Mouse (Mus musculus) MEL (cell line): Measurements from ENCODE around the gene E330009J07Rik. TPM values are rescaled to one million over a fixed set of nuclear protein-coding genes. Genes with fewer than 3 reads are reported as not detected.

Experiments used
- DNase-seq: peaks from one replicate; pipeline ENCODE4 v3.0.0; 2011; ENCODE audit warnings: low read depth, low spot score
- H3K27ac ChIP-seq: 2 replicates; pipeline ENCODE4 v1.5.1; 2012; ENCODE audit warnings: low read depth, mild to moderate bottlenecking, control low read depth, low read length, moderate library complexity; ENCODE audit not compliant: control insufficient read depth
- H3K27me3 ChIP-seq, 2 experiments: fragments of 150-350 bp in 1 of 2; sonication (generic) in 1 of 2; 2 replicates each; pipeline ENCODE4 v1.6.1; 2012; ENCODE audit warnings: low read length in 2 of 2, mild to moderate bottlenecking in 2 of 2, improper control_type of control experiment in 1 of 2, moderate library complexity in 1 of 2; ENCODE audit not compliant: insufficient read depth in 2 of 2, control insufficient read depth in 1 of 2
- H3K36me3 ChIP-seq, 2 experiments: 2 replicates each; pipeline ENCODE4 v1.6.1; 2012 to 2014; ENCODE audit warnings: low read length in 2 of 2, improper control_type of control experiment in 1 of 2, inconsistent platforms in 1 of 2, mild to moderate bottlenecking in 1 of 2; ENCODE audit not compliant: insufficient read depth in 2 of 2, control insufficient read depth in 1 of 2
- H3K4me1 ChIP-seq, 2 experiments: fragments of 150-350 bp in 1 of 2; sonication (generic) in 1 of 2; 2 replicates each; pipeline ENCODE4 v1.6.1; 2012; ENCODE audit warnings: low read length in 2 of 2, improper control_type of control experiment in 1 of 2, mild to moderate bottlenecking in 1 of 2; ENCODE audit not compliant: insufficient read depth in 2 of 2, control insufficient read depth in 1 of 2
- H3K4me3 ChIP-seq, 2 experiments: fragments of 150-350 bp in 1 of 2; sonication (generic) in 1 of 2; 2 replicates each; pipeline ENCODE4 v1.5.1; 2012; ENCODE audit warnings: low read depth in 2 of 2, low read length in 2 of 2, mild to moderate bottlenecking in 2 of 2, moderate library complexity in 2 of 2, control low read depth in 1 of 2, improper control_type of control experiment in 1 of 2; ENCODE audit not compliant: control insufficient read depth in 1 of 2, insufficient read depth in 1 of 2
- H3K79me2 ChIP-seq: 2 replicates; pipeline ENCODE4 v1.6.1; 2012; ENCODE audit warnings: mild to moderate bottlenecking, low read length, moderate library complexity; ENCODE audit not compliant: control insufficient read depth, poor library complexity, insufficient read depth
- H3K9ac ChIP-seq: 2 replicates; pipeline ENCODE4 v1.6.1; 2012; ENCODE audit warnings: low read depth, mild to moderate bottlenecking, control low read depth, low read length, moderate library complexity; ENCODE audit not compliant: control insufficient read depth, poor library complexity, severe bottlenecking
- H3K9me3 ChIP-seq: fragments of 150-350 bp; sonication (generic); replicated peaks from 2 replicates; pipeline ENCODE4 v1.6.1; 2012; ENCODE audit warnings: mild to moderate bottlenecking, low read length, improper control_type of control experiment, moderate library complexity; ENCODE audit not compliant: insufficient read depth
- CHD1 ChIP-seq: IDR thresholded peaks from 2 replicates; pipeline ENCODE4 v1.6.1; 2012; ENCODE audit warnings: low read depth, mild to moderate bottlenecking, inconsistent platforms, low read length, improper control_type of control experiment
- CHD2 ChIP-seq: IDR thresholded peaks from 2 replicates; pipeline ENCODE4 v1.6.1; 2011; ENCODE audit warnings: low read length, improper control_type of control experiment
- CTCF ChIP-seq, 3 experiments: IDR thresholded peaks in 2 of 3; conservative IDR thresholded peaks in 1 of 3; 2 replicates each; pipeline ENCODE4 v1.5.1; 2011 to 2012; ENCODE audit warnings: low read length in 3 of 3, low read depth in 2 of 3, mild to moderate bottlenecking in 2 of 3, improper control_type of control experiment in 1 of 3, inconsistent platforms in 1 of 3, mixed read lengths in 1 of 3, moderate library complexity in 1 of 3; ENCODE audit not compliant: control insufficient read depth in 1 of 3, insufficient read depth in 1 of 3, poor library complexity in 1 of 3, severe bottlenecking in 1 of 3
- GABPA ChIP-seq: IDR thresholded peaks from 2 replicates; pipeline ENCODE4 v1.6.1; 2012; ENCODE audit warnings: low read depth, mild to moderate bottlenecking, inconsistent platforms, low read length, improper control_type of control experiment, moderate library complexity
- GATA1 ChIP-seq: IDR thresholded peaks from 2 replicates; pipeline ENCODE4 v1.6.1; 2011; ENCODE audit warnings: low read depth, low read length, improper control_type of control experiment
- KAT2A ChIP-seq: conservative IDR thresholded peaks from 2 replicates; pipeline ENCODE4 v1.6.1; 2012; ENCODE audit warnings: low read depth, low read length, improper control_type of control experiment, inconsistent platforms
- MAX ChIP-seq: IDR thresholded peaks from 2 replicates; pipeline ENCODE4 v1.6.1; 2011; ENCODE audit warnings: low read length, improper control_type of control experiment
- MXI1 ChIP-seq: IDR thresholded peaks from 2 replicates; pipeline ENCODE4 v1.6.1; 2011; ENCODE audit warnings: mild to moderate bottlenecking, low read depth, low read length, improper control_type of control experiment
- RAD21 ChIP-seq: IDR thresholded peaks from 2 replicates; pipeline ENCODE4 v1.6.1; 2011; ENCODE audit warnings: mild to moderate bottlenecking, low read depth, low read length, improper control_type of control experiment
- RCOR1 ChIP-seq: IDR thresholded peaks from 2 replicates; pipeline ENCODE4 v1.6.1; 2012; ENCODE audit warnings: low read depth, mild to moderate bottlenecking, inconsistent platforms, low read length, improper control_type of control experiment
- SMC3 ChIP-seq: IDR thresholded peaks from 2 replicates; pipeline ENCODE4 v1.6.1; 2011; ENCODE audit warnings: low read depth, low read length, improper control_type of control experiment
- TAL1 ChIP-seq: IDR thresholded peaks from 2 replicates; pipeline ENCODE4 v1.6.1; 2012; ENCODE audit warnings: mild to moderate bottlenecking, inconsistent platforms, low read length, moderate library complexity, mixed read lengths
- TBP ChIP-seq: IDR thresholded peaks from 2 replicates; pipeline ENCODE4 v1.8.0; 2011; ENCODE audit warnings: low read depth, low read length, improper control_type of control experiment
- UBTF ChIP-seq: IDR thresholded peaks from 2 replicates; pipeline ENCODE4 v1.6.1; 2012; ENCODE audit warnings: low read depth, mild to moderate bottlenecking, inconsistent platforms, low read length, improper control_type of control experiment, moderate library complexity, borderline replicate concordance; ENCODE audit not compliant: insufficient read depth
- ZC3H11A ChIP-seq: IDR thresholded peaks from 2 replicates; pipeline ENCODE4 v1.6.1; 2012; ENCODE audit warnings: low read depth, mild to moderate bottlenecking, inconsistent platforms, low read length, improper control_type of control experiment
- polyA plus RNA-seq, 2 experiments: library from polyadenylated mRNA; stranded (reverse) in 1 of 2; unstranded in 1 of 2; fragments of >175 nt in 1 of 2; fragments of >200 nt in 1 of 2; gene quantifications; 2 replicates each; pipeline versions ENCODE4 v1.2.1 to v1.2.4; 2012; ENCODE audit warnings: low replicate concordance in 2 of 2, low read depth in 1 of 2; ENCODE audit not compliant: insufficient read length in 2 of 2, insufficient read depth in 1 of 2, missing spikeins in 1 of 2
- total RNA-seq: library from RNA; depleted of rRNA; stranded (reverse); fragments of 300-350 nt; gene quantifications from 2 replicates; pipeline ENCODE4 v1.2.3, GENCODE M21; 2012

Gene E330009J07Rik
- total and polyA plus RNA-seq, 3 experiments = 5.9 to 6.4 TPM; not detected in 1

GRCm38 (mm10) chr6:40479705-40480104 is 43.8 kb upstream of the E330009J07Rik start:
- DNase-seq = peak; percentile 63
- no peaks in the 10 kb centered on the region for H3K79me2 ChIP-seq
- TF ChIP-seq CTCF (IDR thresholded peaks at IDR 0.05 in 2 of 3, conservative IDR thresholded peaks at IDR 0.05 in 1 of 3; ENCODE audit: control insufficient read depth in 1 of 3, insufficient read depth in 1 of 3, low read depth in 2 of 3, low read length in 3 of 3, poor library complexity in 1 of 3, severe bottlenecking in 1 of 3) (peak in 1 of 3 experiments; percentile 51; a peak in 2 of 6 replicates), RAD21 (peak; percentile 38), CHD1 (no peak)
- TF ChIP-seq, all 39 proteins: peak for 2
- Histone ChIP-seq H3K27me3 (no peaks in the 10 kb centered on the region), H3K4me1 (no peaks in the 10 kb centered on the region), H3K27ac (no peak overlapping the region), H3K9ac (no peak overlapping the region), H3K4me3 (no peak overlapping the region), H3K36me3 (peaks cover 0 to 16% of the 10 kb centered on the region in 2 experiments; a peak in 3 of 4 replicates), H3K9me3 (no peaks in the 10 kb centered on the region)

GRCm38 (mm10) chr6:40476132-40476531 is 40.2 kb upstream of the E330009J07Rik start:
- no peak for DNase-seq

GRCm38 (mm10) chr6:40471720-40472010 is 35.7 kb upstream of the E330009J07Rik start:
- peaks cover 11% of the 10 kb centered on the region for H3K79me2 ChIP-seq

More at GRCm38 (mm10) chr6:40476132-40476531, 40.2 kb upstream of the E330009J07Rik start:
- no peak for TF ChIP-seq MAX
- no peak for TF ChIP-seq SMC3
- no peak for TF ChIP-seq RCOR1
- no peak for TF ChIP-seq MXI1
- TF ChIP-seq CHD1 = no peak
- TF ChIP-seq CTCF (IDR thresholded peaks at IDR 0.05 in 2 of 3, conservative IDR thresholded peaks at IDR 0.05 in 1 of 3; ENCODE audit: control insufficient read depth in 1 of 3, insufficient read depth in 1 of 3, low read depth in 2 of 3, low read length in 3 of 3, poor library complexity in 1 of 3, severe bottlenecking in 1 of 3) = no peak
- TF ChIP-seq TBP = no peak
- TF ChIP-seq RAD21 = no peak
- TF ChIP-seq KAT2A = no peak
- TF ChIP-seq GABPA = no peak
- TF ChIP-seq TAL1 = no peak
- no peak for TF ChIP-seq GATA1
- TF ChIP-seq CHD2 = no peak
- no peak for TF ChIP-seq UBTF
- no peak for TF ChIP-seq ZC3H11A
- TF ChIP-seq, all 39 proteins: peak for 0
- no peak overlapping the region for H3K9ac ChIP-seq
- no peak overlapping the region for H3K4me3 ChIP-seq
- no peaks in the 10 kb centered on the region for H3K9me3 ChIP-seq
- no peaks in the 10 kb centered on the region for H3K27me3 ChIP-seq
- H3K36me3 ChIP-seq = peaks cover 0 to 21% of the 10 kb centered on the region in 2 experiments
- H3K27ac ChIP-seq = no peak overlapping the region
- peaks cover 0 to 8% of the 10 kb centered on the region in 2 experiments; a peak in 1 of 4 replicates for H3K4me1 ChIP-seq
- peaks cover 11% of the 10 kb centered on the region for H3K79me2 ChIP-seq

More at GRCm38 (mm10) chr6:40471720-40472010, 35.7 kb upstream of the E330009J07Rik start:
- Histone ChIP-seq H3K27ac (peak overlapping the region; percentile 53), H3K4me1 (peaks cover 0 to 10% of the 10 kb centered on the region in 2 experiments; a peak in 2 of 4 replicates), H3K9ac (peak overlapping the region; percentile 83), H3K36me3 (peaks cover 0 to 6% of the 10 kb centered on the region in 2 experiments; a peak in 3 of 4 replicates), H3K9me3 (no peaks in the 10 kb centered on the region), H3K27me3 (no peaks in the 10 kb centered on the region; a peak in 1 of 4 replicates), H3K4me3 (peak overlapping the region; percentile 60 to 81)
- peak; percentile 44 for DNase-seq
- TF ChIP-seq MAX = no peak
- peak; percentile 1; the same call in 1 of the 2 replicates for TF ChIP-seq MXI1
